Comparison of ENCODE assay signal across 8 mouse cellular contexts in genomic region chr1:93235576-93236544, GRCm38 (mm10). TPM values are rescaled to one million over a fixed set of nuclear protein-coding genes. Genes with fewer than 3 reads are reported as not detected.
DNase-seq lines count a peak whose midpoint lies in the region; ATAC-seq and TF ChIP-seq lines count a peak whose summit lies in the region.

Gene Sned1 (plus strand): TSS chr1:93235841.

- no peak for TF ChIP-seq CTCF in brain, embryonic 14.5 days (IDR thresholded peaks at IDR 0.05; ENCODE audit: borderline replicate concordance, extremely low read depth, insufficient read depth, insufficient read length)
- no peak for TF ChIP-seq CTCF in midbrain, postnatal 0 days (IDR thresholded peaks at IDR 0.05)

- peak; percentile 98 for DNase-seq in 3134 (ENCODE audit: extremely low read depth, insufficient read length, low spot score)
- DNase-seq in brain, embryonic 14.5 days (ENCODE audit: low read depth), result peak; percentile 87
- peak; percentile 60 for DNase-seq in fibroblast of lung, adult 2 months (ENCODE audit: low read depth)
- peak; percentile 81 for DNase-seq in midbrain, postnatal 0 days (ENCODE audit: low spot score)
- DNase-seq in spleen, postnatal 10 days (ENCODE audit: low spot score in 2 of 2), result peak; percentile 31 to 70

- no peak within 1 kb of the TSS for H3K27ac ChIP-seq in heart, embryonic 12.5 days (ENCODE audit: poor library complexity, severe bottlenecking)
- H3K27ac ChIP-seq in kidney, embryonic 16.5 days (ENCODE audit: low read length), result peak within 1 kb of the TSS; percentile 52
- H3K27ac ChIP-seq in limb, embryonic 15.5 days, result peak within 1 kb of the TSS; percentile 77
- H3K27ac ChIP-seq in midbrain, postnatal 0 days (ENCODE audit: low read depth, low read length), result peak within 1 kb of the TSS; percentile 26; the same call in 1 of the 2 replicates

- WGBS in heart, embryonic 12.5 days, result under 1% methylated on average over 100 of the region's 100 CpGs
- under 1% methylated on average over 99 of the region's 100 CpGs for WGBS in kidney, embryonic 16.5 days
- under 1% methylated on average over 96 of the region's 100 CpGs for WGBS in limb, embryonic 15.5 days
- under 1% methylated on average over 89 of the region's 100 CpGs for WGBS in midbrain, postnatal 0 days

- no peaks in the 10 kb centered on the region for H3K36me3 ChIP-seq in heart, embryonic 12.5 days
- H3K36me3 ChIP-seq in kidney, embryonic 16.5 days (ENCODE audit: insufficient read depth, low read length), result no peaks in the 10 kb centered on the region
- no peaks in the 10 kb centered on the region for H3K36me3 ChIP-seq in limb, embryonic 15.5 days
- no peaks in the 10 kb centered on the region for H3K36me3 ChIP-seq in midbrain, postnatal 0 days (ENCODE audit: insufficient read depth, low read length)

- H3K9me3 ChIP-seq in heart, embryonic 12.5 days (replicated peaks), result no peaks in the 10 kb centered on the region
- no peaks in the 10 kb centered on the region for H3K9me3 ChIP-seq in kidney, embryonic 16.5 days (ENCODE audit: low read length)
- H3K9me3 ChIP-seq in limb, embryonic 15.5 days, result no peaks in the 10 kb centered on the region
- H3K9me3 ChIP-seq in midbrain, postnatal 0 days (ENCODE audit: low read length), result no peaks in the 10 kb centered on the region

- peaks cover 43% of the 10 kb centered on the region for H3K27me3 ChIP-seq in heart, embryonic 12.5 days (replicated peaks)
- H3K27me3 ChIP-seq in kidney, embryonic 16.5 days (ENCODE audit: insufficient read depth, low read length), result peaks cover 4% of the 10 kb centered on the region; the same call in 1 of the 2 replicates
- 0 out of 2 replicates have a peak, but pooled peaks cover 4% of the 10 kb centered on the region for H3K27me3 ChIP-seq in limb, embryonic 15.5 days
- peaks cover 13% of the 10 kb centered on the region for H3K27me3 ChIP-seq in midbrain, postnatal 0 days (ENCODE audit: insufficient read depth, low read length)

- ATAC-seq in heart, embryonic 12.5 days (ENCODE audit: insufficient number of reproducible peaks, low FRiP score), result peak; percentile 81
- peak; percentile 94 for ATAC-seq in kidney, embryonic 16.5 days (ENCODE audit: low FRiP score, low TSS enrichment)
- peak; percentile 88 for ATAC-seq in limb, embryonic 15.5 days (ENCODE audit: insufficient number of reproducible peaks, low FRiP score, low TSS enrichment, low read depth)
- ATAC-seq in midbrain, postnatal 0 days (ENCODE audit: low FRiP score), result peak; percentile 74

- H3K4me3 ChIP-seq in heart, embryonic 12.5 days, result peak within 1 kb of the TSS; percentile 61
- H3K4me3 ChIP-seq in kidney, embryonic 16.5 days (ENCODE audit: low read length), result peak within 1 kb of the TSS; percentile 60
- peak within 1 kb of the TSS; percentile 67 for H3K4me3 ChIP-seq in limb, embryonic 15.5 days
- peak within 1 kb of the TSS; percentile 57 for H3K4me3 ChIP-seq in midbrain, postnatal 0 days (ENCODE audit: low read depth, low read length)

- TF ChIP-seq POLR2A in brain, embryonic 14.5 days (IDR thresholded peaks at IDR 0.05; ENCODE audit: borderline replicate concordance, extremely low read depth, insufficient read depth, insufficient read length, poor library complexity, severe bottlenecking), result no peak

- H3K4me1 ChIP-seq in heart, embryonic 12.5 days (replicated peaks), result peaks cover 20% of the 10 kb centered on the region
- peaks cover 17% of the 10 kb centered on the region; the same call in 1 of the 2 replicates for H3K4me1 ChIP-seq in kidney, embryonic 16.5 days (ENCODE audit: insufficient read depth, low read length)
- H3K4me1 ChIP-seq in limb, embryonic 15.5 days, result peaks cover 55% of the 10 kb centered on the region
- no peaks in the 10 kb centered on the region for H3K4me1 ChIP-seq in midbrain, postnatal 0 days (ENCODE audit: insufficient read depth, low read length)

- H3K4me2 ChIP-seq in heart, embryonic 12.5 days, result peak within 1 kb of the TSS; percentile 98
- H3K4me2 ChIP-seq in kidney, embryonic 16.5 days (replicated peaks; ENCODE audit: low read depth, low read length), result peak within 1 kb of the TSS; percentile 99
- H3K4me2 ChIP-seq in limb, embryonic 15.5 days, result peak within 1 kb of the TSS; percentile 98
- peak within 1 kb of the TSS; percentile 99 for H3K4me2 ChIP-seq in midbrain, postnatal 0 days (ENCODE audit: low read depth, low read length, poor library complexity, severe bottlenecking)

- H3K9ac ChIP-seq in heart, embryonic 12.5 days, result peak within 1 kb of the TSS; percentile 67
- peak within 1 kb of the TSS; percentile 72 for H3K9ac ChIP-seq in kidney, embryonic 16.5 days (replicated peaks; ENCODE audit: low read length)
- H3K9ac ChIP-seq in limb, embryonic 15.5 days, result peak within 1 kb of the TSS; percentile 70
- peak within 1 kb of the TSS; percentile 68 for H3K9ac ChIP-seq in midbrain, postnatal 0 days (replicated peaks; ENCODE audit: low read length, poor library complexity, severe bottlenecking)

RNA-seq across cellular contexts. Expression of gene Sned1, which starts in this region (rescaled TPM):
- 4.9 and 12.9 TPM in 2 replicates for polyA plus RNA-seq in brain, embryonic 14.5 days (2012; rRNA removed)
- polyA plus RNA-seq in heart, embryonic 12.5 days (2016; fragmentation: Nextera tagmentation; extraction: Ambion mirVana), result 7.2 and 8.1 TPM in 2 replicates
- polyA plus RNA-seq in kidney, embryonic 16.5 days (2015; fragmentation: Nextera tagmentation; extraction: Ambion mirVana), result 9.5 and 11.1 TPM in 2 replicates
- 15.2 and 16.0 TPM in 2 replicates for polyA plus RNA-seq in limb, embryonic 15.5 days (2015; fragmentation: Nextera tagmentation; extraction: Ambion mirVana)
- 19.9 and 24.4 TPM in 2 replicates for total RNA-seq in midbrain, postnatal 0 days (2014; rRNA removed)
- polyA plus RNA-seq in midbrain, postnatal 0 days (2015; fragmentation: Nextera tagmentation; extraction: Ambion mirVana), result 4.7 and 5.1 TPM in 2 replicates
